Mouse (Mus musculus) CH12.LX (cell line): ENCODE results near the gene Rab15. TPM values are rescaled to one million over a fixed set of nuclear protein-coding genes. Genes with fewer than 3 reads are reported as not detected.

Experiments
- DNase-seq: peaks from one replicate; pipeline ENCODE4 v3.0.0-alpha.2; 2013; ENCODE audit errors: extremely low read depth
- H3K27ac ChIP-seq: 2 replicates; pipeline ENCODE4 v1.5.1; 2012; ENCODE audit warnings: low read depth, mild to moderate bottlenecking, control low read depth, moderate library complexity; ENCODE audit not compliant: insufficient read depth
- H3K27me3 ChIP-seq: replicated peaks from 2 replicates; pipeline ENCODE3; 2012; ENCODE audit warnings: inconsistent platforms
- H3K36me3 ChIP-seq, 2 experiments: replicated peaks in 1 of 2; 2 replicates each; pipeline versions ENCODE3 to v1.6.1; 2012; ENCODE audit warnings: inconsistent platforms in 1 of 2, low read length in 1 of 2, mild to moderate bottlenecking in 1 of 2, mixed read lengths in 1 of 2, moderate library complexity in 1 of 2; ENCODE audit not compliant: control insufficient read depth in 1 of 2, insufficient read depth in 1 of 2
- H3K4me1 ChIP-seq, 2 experiments: 2 replicates each; pipeline ENCODE4 v1.6.1; 2012; ENCODE audit warnings: inconsistent platforms in 1 of 2, moderate library complexity in 1 of 2; ENCODE audit not compliant: insufficient read depth in 2 of 2, control insufficient read depth in 1 of 2
- H3K4me2 ChIP-seq: 2 replicates; pipeline ENCODE4 v1.6.1; 2012; ENCODE audit warnings: low read depth, mild to moderate bottlenecking, control low read depth; ENCODE audit not compliant: poor library complexity, insufficient read depth, severe bottlenecking
- H3K4me3 ChIP-seq, 3 experiments: fragments of 150-350 bp in 1 of 3; sonication (generic) in 1 of 3; replicated peaks in 1 of 3; 2 replicates each; pipeline versions ENCODE3 to v1.5.1; 2011 to 2012; ENCODE audit warnings: low read depth in 2 of 3, low read length in 2 of 3, mild to moderate bottlenecking in 2 of 3, moderate library complexity in 2 of 3, control low read depth in 1 of 3, improper control_type of control experiment in 1 of 3, inconsistent platforms in 1 of 3, mixed read lengths in 1 of 3; ENCODE audit not compliant: poor library complexity in 1 of 3
- H3K79me2 ChIP-seq: replicated peaks from 2 replicates; pipeline ENCODE4 v1.6.1; 2012; ENCODE audit warnings: mild to moderate bottlenecking, moderate library complexity; ENCODE audit not compliant: control insufficient read depth, poor library complexity, insufficient read depth, severe bottlenecking; ENCODE audit errors: extremely low read depth
- H3K9ac ChIP-seq: 2 replicates; pipeline ENCODE4 v1.6.1; 2012; ENCODE audit warnings: low read depth, mild to moderate bottlenecking, control low read depth, moderate library complexity; ENCODE audit not compliant: insufficient read depth
- H3K9me3 ChIP-seq: replicated peaks from 2 replicates; pipeline ENCODE3; 2012; ENCODE audit warnings: low read length, inconsistent platforms, mixed read lengths
- BHLHE40 ChIP-seq: IDR thresholded peaks from 2 replicates; pipeline ENCODE4 v1.6.1; 2011; ENCODE audit warnings: mild to moderate bottlenecking, low read depth, low read length, improper control_type of control experiment
- CTCF ChIP-seq, 2 experiments: IDR thresholded peaks in 1 of 2; conservative IDR thresholded peaks in 1 of 2; 2 replicates each; pipeline ENCODE4 v1.5.1; 2011 to 2012; ENCODE audit warnings: low read depth in 2 of 2, low read length in 2 of 2, improper control_type of control experiment in 1 of 2, inconsistent platforms in 1 of 2, mild to moderate bottlenecking in 1 of 2, moderate library complexity in 1 of 2
- ETS1 ChIP-seq: conservative IDR thresholded peaks from 2 replicates; pipeline ENCODE4 v1.6.1; 2012; ENCODE audit warnings: low read depth, mild to moderate bottlenecking, inconsistent platforms, low read length, improper control_type of control experiment, moderate library complexity
- GABPA ChIP-seq: IDR thresholded peaks from 2 replicates; pipeline ENCODE4 v1.6.1; 2012; ENCODE audit warnings: low read depth, low read length, improper control_type of control experiment, inconsistent platforms; ENCODE audit not compliant: insufficient replicate concordance
- HCFC1 ChIP-seq: IDR thresholded peaks from 2 replicates; pipeline ENCODE4 v1.6.1; 2012; ENCODE audit warnings: low read depth, mild to moderate bottlenecking, inconsistent platforms, low read length, improper control_type of control experiment
- JUN ChIP-seq: IDR thresholded peaks from 2 replicates; pipeline ENCODE4 v1.6.1; 2011; ENCODE audit warnings: low read depth, mild to moderate bottlenecking, low read length, improper control_type of control experiment, moderate library complexity; ENCODE audit not compliant: insufficient read depth
- JUND ChIP-seq: conservative IDR thresholded peaks from 2 replicates; pipeline ENCODE4 v1.6.1; 2011; ENCODE audit warnings: low read depth, low read length, improper control_type of control experiment
- KAT2A ChIP-seq: IDR thresholded peaks from 2 replicates; pipeline ENCODE4 v1.6.1; 2012; ENCODE audit warnings: low read length, improper control_type of control experiment, inconsistent platforms; ENCODE audit not compliant: insufficient replicate concordance
- MAZ ChIP-seq: IDR thresholded peaks from 2 replicates; pipeline ENCODE4 v1.6.1; 2012; ENCODE audit warnings: low read depth, mild to moderate bottlenecking, inconsistent platforms, low read length, improper control_type of control experiment, moderate library complexity
- MYC ChIP-seq: IDR thresholded peaks from 2 replicates; pipeline ENCODE4 v1.6.1; 2011; ENCODE audit warnings: low read depth, mild to moderate bottlenecking, improper control_type of control experiment, low read length
- NELFE ChIP-seq: IDR thresholded peaks from 2 replicates; pipeline ENCODE4 v1.6.1; 2011; ENCODE audit warnings: low read depth, low read length, improper control_type of control experiment
- PAX5 ChIP-seq: IDR thresholded peaks from 2 replicates; pipeline ENCODE4 v1.6.1; 2012; ENCODE audit warnings: low read length, inconsistent platforms, mixed read lengths
- POLR2A ChIP-seq: IDR thresholded peaks from 2 replicates; pipeline ENCODE4 v1.6.1; 2011; ENCODE audit warnings: low read depth, mild to moderate bottlenecking, improper control_type of control experiment, low read length
- RAD21 ChIP-seq: IDR thresholded peaks from 2 replicates; pipeline ENCODE4 v1.6.1; 2011; ENCODE audit warnings: low read depth, mild to moderate bottlenecking, low read length, improper control_type of control experiment, moderate library complexity
- SIN3A ChIP-seq: IDR thresholded peaks from 2 replicates; pipeline ENCODE4 v1.6.1; 2012; ENCODE audit warnings: low read length, improper control_type of control experiment, inconsistent platforms
- SMC3 ChIP-seq: IDR thresholded peaks from 2 replicates; pipeline ENCODE4 v1.6.1; 2011; ENCODE audit warnings: low read depth, low read length, improper control_type of control experiment
- TBP ChIP-seq: conservative IDR thresholded peaks from 2 replicates; pipeline ENCODE4 v1.6.1; 2011; ENCODE audit warnings: low read depth, low read length, improper control_type of control experiment
- USF1 ChIP-seq: IDR thresholded peaks from 2 replicates; pipeline ENCODE4 v1.6.1; 2014; ENCODE audit warnings: low read depth, mild to moderate bottlenecking, inconsistent platforms, low read length, improper control_type of control experiment
- USF2 ChIP-seq: conservative IDR thresholded peaks from 2 replicates; pipeline ENCODE4 v1.6.1; 2011; ENCODE audit warnings: low read depth, low read length, improper control_type of control experiment
- ZMIZ1 ChIP-seq: IDR thresholded peaks from 2 replicates; pipeline ENCODE4 v1.6.1; 2012; ENCODE audit warnings: low read depth, mild to moderate bottlenecking, inconsistent platforms, low read length, improper control_type of control experiment
- ZNF384 ChIP-seq: IDR thresholded peaks from 2 replicates; pipeline ENCODE4 v1.6.1; 2012; ENCODE audit warnings: low read depth, low read length, improper control_type of control experiment, inconsistent platforms
- dilution Hi-C: fragments of 300-500 bp; cut with MboI; formaldehyde crosslinking; loops from 2 replicates; pipeline ENCODE4 v1.14.3; 2020; ENCODE audit warnings: low sequenced_read_pairs; ENCODE audit not compliant: extremely low pct_unique_long_range_greater_than_20kb, extremely low pct_ligation_motif_present
- in situ Hi-C: fragments of 300-500 bp; cut with MboI; formaldehyde crosslinking; loops from 3 replicates; pipeline ENCODE4 v1.14.3; 2019; ENCODE audit warnings: low sequenced_read_pairs, low pct_ligation_motif_present, low pct_unique_long_range_greater_than_20kb, mixed read lengths
- polyA plus RNA-seq: library from polyadenylated mRNA; unstranded; fragments of >175 nt; gene quantifications from 2 replicates; pipeline ENCODE4 v1.2.1, GENCODE M21; 2012; ENCODE audit warnings: low read depth; ENCODE audit not compliant: insufficient read length
- total RNA-seq, 2 experiments: library from RNA; depleted of rRNA; stranded (reverse); fragments of 300-350 nt in 1 of 2; fragments of >200 nt in 1 of 2; gene quantifications; 2 replicates each; pipeline ENCODE4 v1.2.3; 2012 to 2014

The Rab15 gene
- total and polyA plus RNA-seq, 3 experiments: 0.25 TPM; not detected in 2

GRCm38 (mm10) chr12:76857087-76857486 is 34.4 kb upstream of the Rab15 start:
- Histone ChIP-seq H3K27me3 (no peaks in the 10 kb centered on the region), H3K4me2 (no peak overlapping the region), H3K9me3 (peaks cover 9% of the 10 kb centered on the region), H3K79me2 (no peaks in the 10 kb centered on the region), H3K4me1 (peaks cover 0 to 13% of the 10 kb centered on the region in 2 experiments; a peak in 2 of 4 replicates), H3K36me3 (peaks cover 0 to 13% of the 10 kb centered on the region in 2 experiments)
- in situ Hi-C loops (no loop called here), dilution Hi-C loops (no loop called here)
- no peak for DNase-seq
- no peak for TF ChIP-seq ZMIZ1
- no peak for TF ChIP-seq SMC3
- TF ChIP-seq ZNF384: no peak
- TF ChIP-seq HCFC1: no peak
- TF ChIP-seq JUN: no peak
- TF ChIP-seq JUND: no peak
- TF ChIP-seq PAX5: no peak
- TF ChIP-seq, all 38 proteins: peak for 0
- H3K9ac ChIP-seq: no peak overlapping the region
- H3K27ac ChIP-seq: no peak overlapping the region
- no peak overlapping the region for H3K4me3 ChIP-seq

- Histone ChIP-seq H3K27ac (no peak overlapping the region), H3K4me1 (peaks cover 0 to 13% of the 10 kb centered on the region in 2 experiments; a peak in 2 of 4 replicates), H3K4me2 (no peak overlapping the region), H3K36me3 (peaks cover 0 to 10% of the 10 kb centered on the region in 2 experiments), H3K79me2 (peaks cover 2% of the 10 kb centered on the region; the same call in 1 of the 2 replicates), H3K4me3 (no peak overlapping the region), H3K27me3 (no peaks in the 10 kb centered on the region), H3K9ac (no peak overlapping the region), H3K9me3 (peaks cover 4% of the 10 kb centered on the region)
- in situ Hi-C loops (no loop called here), dilution Hi-C loops (no loop called here)
- DNase-seq: no peak
- TF ChIP-seq KAT2A (no peak), MYC (no peak), MAZ (no peak), SMC3 (no peak), CTCF (conservative IDR thresholded peaks at IDR 0.05 in 1 of 2, IDR thresholded peaks at IDR 0.05 in 1 of 2; ENCODE audit: low read depth in 2 of 2, low read length in 2 of 2) (no peak), HCFC1 (no peak), BHLHE40 (no peak), PAX5 (no peak), SIN3A (no peak), RAD21 (no peak), ETS1 (no peak), NELFE (no peak), USF1 (no peak), JUN (no peak), ZNF384 (no peak), GABPA (no peak), ZMIZ1 (no peak), USF2 (no peak), TBP (no peak), POLR2A (no peak)
Observed at GRCm38 (mm10) chr12:76853378-76854142, 30.9 kb upstream of the Rab15 start.
